7 mouse cellular contexts compared by ENCODE assay signal in genomic region chr14:19839600-19840332, GRCm38 (mm10). TPM values are rescaled to one million over a fixed set of nuclear protein-coding genes. Genes with fewer than 3 reads are reported as not detected.
DNase-seq lines count a peak whose midpoint lies in the region.

No protein-coding gene starts in this region.

- no peaks in the 10 kb centered on the region for H3K36me3 ChIP-seq in megakaryocyte, embryonic 14.5 days (replicated peaks; ENCODE audit: low read length)

- H3K4me1 ChIP-seq in megakaryocyte, embryonic 14.5 days = peaks cover 22% of the 10 kb centered on the region

- H3K9me3 ChIP-seq in megakaryocyte, embryonic 14.5 days = no peaks in the 10 kb centered on the region

- intact Hi-C loops in left cerebral cortex, postnatal 10 days (cut with DNase I) = loop anchor here (1.0 to 10.0 kb wide), 4 partner anchors 23 to 425 kb away; partner anchors contain the start of gene Kcnk16

- peak overlapping the region; percentile 90 for H3K4me3 ChIP-seq in megakaryocyte, embryonic 14.5 days (replicated peaks)

- H3K27me3 ChIP-seq in megakaryocyte, embryonic 14.5 days (replicated peaks) = peaks cover 29% of the 10 kb centered on the region

- DNase-seq in adrenal gland, adult 2 months = peak; percentile 63
- peak; percentile 72 for DNase-seq in embryo, embryonic 10 days (ENCODE audit: low spot score)
- DNase-seq in gastrocnemius, postnatal 10 days = peak; percentile 47
- DNase-seq in hindlimb bud, embryonic 11.5 days (ENCODE audit: extremely low spot score, low read depth, low spot score) = peak; percentile 47
- DNase-seq in left cerebral cortex, postnatal 10 days (ENCODE audit: extremely low spot score in 1 of 2, low spot score in 2 of 2) = peak; percentile 49 to 66
- peak; percentile 58 for DNase-seq in right cerebral cortex, postnatal 25 days

RNA-seq across cellular contexts. Expression of gene Rtraf, which starts 16.1 kb away (rescaled TPM):
- total RNA-seq in adrenal gland, adult 2 months (2021) = 10 to 100 TPM; 75.4 to 84.4 TPM
- 7.3 and 12.6 TPM in 2 replicates for polyA plus RNA-seq in adrenal gland, adult 2 months (2012; rRNA removed)
- 10 to 100 TPM; 78.3 to 85.5 TPM for total RNA-seq in gastrocnemius, postnatal 10 days (2021)
- 10 to 100 TPM; 55.3 to 58.1 TPM for total RNA-seq in left cerebral cortex, postnatal 10 days (2021)
- polyA plus RNA-seq in megakaryocyte, embryonic 14.5 days (2012; ENCODE audit: insufficient read depth, low replicate concordance) = 114 and 264 TPM in 2 replicates

Comparison
In these comparisons a context has a peak if more than half of its experiments do, and no peak if none do; other contexts are left out.
1. Peak in every context shown above with its lines: DNase-seq and H3K4me3 ChIP-seq.